Mouse (Mus musculus) lung, postnatal 0 days (tissue): Measurements from ENCODE around the gene Myoc.

Source experiments
- CTCF ChIP-seq: IDR thresholded peaks from 2 replicates; pipeline ENCODE4 v1.5.1; 2016; ENCODE audit warnings: antibody characterized with exemption, mild to moderate bottlenecking
- EP300 ChIP-seq: IDR thresholded peaks from 2 replicates; pipeline ENCODE4 v1.6.1; 2016; ENCODE audit warnings: antibody characterized with exemption, mild to moderate bottlenecking, control low read depth

DNA sequence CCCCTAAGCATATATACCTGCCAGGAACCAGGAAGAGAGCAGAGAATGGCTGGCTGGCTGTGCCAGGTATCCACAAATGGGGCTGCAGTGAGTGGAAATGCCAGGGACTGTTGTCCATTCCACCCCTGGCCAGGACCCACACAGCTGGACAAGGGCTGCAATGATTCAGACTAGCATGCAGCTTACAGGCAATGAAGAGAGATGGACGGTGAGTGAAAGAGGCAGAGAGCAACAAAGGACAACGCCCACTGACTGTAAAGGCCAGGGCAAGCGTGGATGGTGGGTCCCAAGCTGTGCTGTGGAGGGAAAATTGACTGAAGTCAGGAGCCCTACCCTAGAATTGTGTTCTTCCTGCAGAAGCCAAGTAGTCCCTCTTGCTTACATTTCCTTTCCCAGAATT, 2.4 kb upstream of the Myoc start:
- TF ChIP-seq CTCF (no peak), EP300 (no peak)
